Mouse (Mus musculus) MEL (cell line): ENCODE results near the gene Ptpn22. TPM values are rescaled to one million over a fixed set of nuclear protein-coding genes. Genes with fewer than 3 reads are reported as not detected.

Source experiments
- DNase-seq: peaks from one replicate; pipeline ENCODE4 v3.0.0; 2011; ENCODE audit warnings: low read depth, low spot score
- H3K27ac ChIP-seq: 2 replicates; pipeline ENCODE4 v1.5.1; 2012; ENCODE audit warnings: low read depth, mild to moderate bottlenecking, control low read depth, low read length, moderate library complexity; ENCODE audit not compliant: control insufficient read depth
- H3K27me3 ChIP-seq, 2 experiments: fragments of 150-350 bp in 1 of 2; sonication (generic) in 1 of 2; 2 replicates each; pipeline ENCODE4 v1.6.1; 2012; ENCODE audit warnings: low read length in 2 of 2, mild to moderate bottlenecking in 2 of 2, improper control_type of control experiment in 1 of 2, moderate library complexity in 1 of 2; ENCODE audit not compliant: insufficient read depth in 2 of 2, control insufficient read depth in 1 of 2
- H3K36me3 ChIP-seq, 2 experiments: 2 replicates each; pipeline ENCODE4 v1.6.1; 2012 to 2014; ENCODE audit warnings: low read length in 2 of 2, improper control_type of control experiment in 1 of 2, inconsistent platforms in 1 of 2, mild to moderate bottlenecking in 1 of 2; ENCODE audit not compliant: insufficient read depth in 2 of 2, control insufficient read depth in 1 of 2
- H3K4me1 ChIP-seq, 2 experiments: fragments of 150-350 bp in 1 of 2; sonication (generic) in 1 of 2; 2 replicates each; pipeline ENCODE4 v1.6.1; 2012; ENCODE audit warnings: low read length in 2 of 2, improper control_type of control experiment in 1 of 2, mild to moderate bottlenecking in 1 of 2; ENCODE audit not compliant: insufficient read depth in 2 of 2, control insufficient read depth in 1 of 2
- H3K4me3 ChIP-seq, 2 experiments: fragments of 150-350 bp in 1 of 2; sonication (generic) in 1 of 2; 2 replicates each; pipeline ENCODE4 v1.5.1; 2012; ENCODE audit warnings: low read depth in 2 of 2, low read length in 2 of 2, mild to moderate bottlenecking in 2 of 2, moderate library complexity in 2 of 2, control low read depth in 1 of 2, improper control_type of control experiment in 1 of 2; ENCODE audit not compliant: control insufficient read depth in 1 of 2, insufficient read depth in 1 of 2
- H3K79me2 ChIP-seq: 2 replicates; pipeline ENCODE4 v1.6.1; 2012; ENCODE audit warnings: mild to moderate bottlenecking, low read length, moderate library complexity; ENCODE audit not compliant: control insufficient read depth, poor library complexity, insufficient read depth
- H3K9ac ChIP-seq: 2 replicates; pipeline ENCODE4 v1.6.1; 2012; ENCODE audit warnings: low read depth, mild to moderate bottlenecking, control low read depth, low read length, moderate library complexity; ENCODE audit not compliant: control insufficient read depth, poor library complexity, severe bottlenecking
- H3K9me3 ChIP-seq: fragments of 150-350 bp; sonication (generic); replicated peaks from 2 replicates; pipeline ENCODE4 v1.6.1; 2012; ENCODE audit warnings: mild to moderate bottlenecking, low read length, improper control_type of control experiment, moderate library complexity; ENCODE audit not compliant: insufficient read depth
- MAFK ChIP-seq: IDR thresholded peaks from 2 replicates; pipeline ENCODE4 v1.6.1; 2011; ENCODE audit warnings: low read depth, mild to moderate bottlenecking, low read length, improper control_type of control experiment, borderline replicate concordance
- MXI1 ChIP-seq: IDR thresholded peaks from 2 replicates; pipeline ENCODE4 v1.6.1; 2011; ENCODE audit warnings: mild to moderate bottlenecking, low read depth, low read length, improper control_type of control experiment
- MYB ChIP-seq: IDR thresholded peaks from 2 replicates; pipeline ENCODE4 v1.6.1; 2011; ENCODE audit warnings: mild to moderate bottlenecking, low read depth, low read length, improper control_type of control experiment
- MYC ChIP-seq: IDR thresholded peaks from 2 replicates; pipeline ENCODE4 v1.6.1; 2011; ENCODE audit warnings: low read depth, mild to moderate bottlenecking, low read length, improper control_type of control experiment, moderate library complexity
- NELFE ChIP-seq: IDR thresholded peaks from 2 replicates; pipeline ENCODE4 v1.6.1; 2011; ENCODE audit warnings: low read depth, low read length, improper control_type of control experiment
- POLR2AphosphoS5 ChIP-seq: IDR thresholded peaks from 2 replicates; pipeline ENCODE4 v1.6.1; 2012; ENCODE audit warnings: low read depth, borderline replicate concordance, mild to moderate bottlenecking, inconsistent platforms, low read length, moderate library complexity, mixed read lengths
- SIN3A ChIP-seq: IDR thresholded peaks from 2 replicates; pipeline ENCODE4 v1.6.1; 2012; ENCODE audit warnings: low read length, improper control_type of control experiment, inconsistent platforms
- TBP ChIP-seq: IDR thresholded peaks from 2 replicates; pipeline ENCODE4 v1.8.0; 2011; ENCODE audit warnings: low read depth, low read length, improper control_type of control experiment
- TCF12 ChIP-seq: IDR thresholded peaks from 2 replicates; pipeline ENCODE4 v1.6.1; 2014; ENCODE audit warnings: low read depth, mild to moderate bottlenecking, inconsistent platforms, low read length, improper control_type of control experiment, moderate library complexity
- polyA plus RNA-seq, 2 experiments: library from polyadenylated mRNA; stranded (reverse) in 1 of 2; unstranded in 1 of 2; fragments of >175 nt in 1 of 2; fragments of >200 nt in 1 of 2; gene quantifications; 2 replicates each; pipeline versions ENCODE4 v1.2.1 to v1.2.4; 2012; ENCODE audit warnings: low replicate concordance in 2 of 2, low read depth in 1 of 2; ENCODE audit not compliant: insufficient read length in 2 of 2, insufficient read depth in 1 of 2, missing spikeins in 1 of 2
- total RNA-seq: library from RNA; depleted of rRNA; stranded (reverse); fragments of 300-350 nt; gene quantifications from 2 replicates; pipeline ENCODE4 v1.2.3, GENCODE M21; 2012; rRNA removed

Gene Ptpn22
- total and polyA plus RNA-seq, 3 experiments = 0.06 TPM; not detected in 2

DNA sequence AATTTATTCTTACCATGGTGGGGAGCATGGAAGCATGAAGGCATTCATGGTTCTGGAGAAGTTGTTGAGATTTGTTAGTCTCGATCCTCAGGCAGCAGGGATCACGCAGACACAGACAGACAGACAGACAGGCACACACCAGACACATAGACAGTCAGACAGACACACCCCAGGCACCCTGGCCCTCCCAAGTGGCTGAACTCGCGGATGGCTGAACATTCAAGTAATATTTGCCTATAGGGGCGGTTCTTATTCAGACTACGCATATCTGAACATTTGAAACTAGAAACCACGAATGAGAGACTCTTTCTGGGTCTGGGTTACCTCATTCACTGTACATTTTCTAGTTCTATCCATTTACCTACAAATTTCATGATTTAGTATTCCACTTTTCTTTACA, 89.1 kb downstream of the Ptpn22 start:
- no peaks in the 10 kb centered on the region for H3K9me3 ChIP-seq
- no peak for TF ChIP-seq MYC
- TF ChIP-seq POLR2AphosphoS5 = no peak
- TF ChIP-seq NELFE = no peak
- no peak for TF ChIP-seq SIN3A
- no peak for TF ChIP-seq TBP
- no peak for TF ChIP-seq MXI1
- TF ChIP-seq, all 39 proteins: peak for 0
- peaks cover 30% of the 10 kb centered on the region; the same call in 1 of the 2 replicates for H3K79me2 ChIP-seq
- no peak for DNase-seq
- no peak overlapping the region for H3K27ac ChIP-seq
- no peak overlapping the region for H3K9ac ChIP-seq
- H3K27me3 ChIP-seq = no peaks in the 10 kb centered on the region
- no peak overlapping the region for H3K4me3 ChIP-seq
- peaks cover 4% of the 10 kb centered on the region in 2 experiments; a peak in 2 of 4 replicates for H3K36me3 ChIP-seq
- H3K4me1 ChIP-seq = peaks cover 0 to 3% of the 10 kb centered on the region in 2 experiments; a peak in 1 of 4 replicates

DNA sequence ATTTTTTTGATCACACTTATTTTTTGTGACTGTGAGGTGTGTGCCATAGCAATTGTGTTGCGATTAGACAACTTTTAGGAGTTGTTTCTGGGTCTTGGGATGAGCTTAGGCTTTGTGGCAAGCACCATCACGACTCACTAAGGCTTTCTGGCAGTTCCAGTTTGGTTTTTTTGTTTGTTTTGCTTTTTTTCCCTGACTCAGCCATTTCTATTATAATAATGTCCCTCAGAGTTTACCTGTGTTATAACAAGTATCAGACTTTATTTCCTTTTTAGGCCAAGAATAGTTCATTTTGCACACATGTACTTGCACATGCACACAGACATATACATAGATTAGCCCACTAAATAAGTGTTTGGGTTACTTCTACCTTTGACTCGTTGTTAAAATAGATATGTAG, 101.0 kb downstream of the Ptpn22 start:
- no peaks in the 10 kb centered on the region for H3K9me3 ChIP-seq
- no peaks in the 10 kb centered on the region; a peak in 1 of 4 replicates for H3K4me1 ChIP-seq
- no peak for DNase-seq
- H3K27ac ChIP-seq = no peak overlapping the region
- H3K36me3 ChIP-seq = peaks cover 5 to 32% of the 10 kb centered on the region in 2 experiments
- no peaks in the 10 kb centered on the region for H3K79me2 ChIP-seq
- H3K4me3 ChIP-seq = no peak overlapping the region
- no peaks in the 10 kb centered on the region for H3K27me3 ChIP-seq
- H3K9ac ChIP-seq = no peak overlapping the region
- TF ChIP-seq MYC (no peak), MYB (no peak), TCF12 (no peak), MAFK (peak; percentile 56; the same call in 1 of the 2 replicates), SIN3A (no peak)

Other genes starting within 250 kb of the Ptpn22 start
- gene Atg4a-ps, start 213.7 kb upstream of the Ptpn22 start, total RNA-seq = 0.36 and 0.81 TPM in 2 replicates
- 1 to 10 TPM in 1 of 2 experiments, not detected in 1; 3.4 TPM for gene Atg4a-ps, start 213.7 kb upstream of the Ptpn22 start, polyA plus RNA-seq
- gene Olfml3, start 121.8 kb upstream of the Ptpn22 start, total RNA-seq = 0.03 and 0.08 TPM in 2 replicates
- under 1 TPM in 1 of 2 experiments, not detected in 1; 0.18 TPM for gene Olfml3, start 121.8 kb upstream of the Ptpn22 start, polyA plus RNA-seq
- not detected in 2 replicates for gene Gm10964, start 120.4 kb upstream of the Ptpn22 start, total RNA-seq
- not detected for gene Gm10964, start 120.4 kb upstream of the Ptpn22 start, polyA plus RNA-seq
- 16.7 and 17.8 TPM in 2 replicates for gene Hipk1, start 68.2 kb upstream of the Ptpn22 start, total RNA-seq
- gene Hipk1, start 68.2 kb upstream of the Ptpn22 start, polyA plus RNA-seq = 10 to 100 TPM in 1 of 2 experiments, not detected in 1; 28.7 TPM
- 9.8 and 11.2 TPM in 2 replicates for gene Dclre1b, start 50.4 kb upstream of the Ptpn22 start, total RNA-seq
- 10 to 100 TPM in 1 of 2 experiments, not detected in 1; 25.3 TPM for gene Dclre1b, start 50.4 kb upstream of the Ptpn22 start, polyA plus RNA-seq
- 14.2 and 15.1 TPM in 2 replicates for gene Ap4b1, start 50.3 kb upstream of the Ptpn22 start, total RNA-seq
- 10 to 100 TPM in 1 of 2 experiments, not detected in 1; 20.2 TPM for gene Ap4b1, start 50.3 kb upstream of the Ptpn22 start, polyA plus RNA-seq
- gene Gm43064, start 50.2 kb upstream of the Ptpn22 start, total RNA-seq = 0.50 TPM in 1 of 2 replicates, not detected in the other
- under 1 TPM in 1 of 2 experiments, not detected in 1; 0.14 TPM for gene Gm43064, start 50.2 kb upstream of the Ptpn22 start, polyA plus RNA-seq
- not detected in 2 replicates for gene Bcl2l15, start 27.2 kb upstream of the Ptpn22 start, total RNA-seq
- gene Bcl2l15, start 27.2 kb upstream of the Ptpn22 start, polyA plus RNA-seq = under 1 TPM in 1 of 2 experiments, not detected in 1; 0.11 TPM
- gene Rsbn1, start 54.3 kb downstream of the Ptpn22 start, total RNA-seq = 10.5 and 12.2 TPM in 2 replicates
- gene Rsbn1, start 54.3 kb downstream of the Ptpn22 start, polyA plus RNA-seq = 10 to 100 TPM; 10.8 to 37.3 TPM
- gene Phtf1, start 108.3 kb downstream of the Ptpn22 start, total RNA-seq = 19.7 and 20.0 TPM in 2 replicates
- gene Phtf1, start 108.3 kb downstream of the Ptpn22 start, polyA plus RNA-seq = 10 to 100 TPM in 1 of 2 experiments, not detected in 1; 23.4 TPM